Mouse (Mus musculus): Measurements from ENCODE around the gene Rilpl1. TPM values are rescaled to one million over a fixed set of nuclear protein-coding genes. Genes with fewer than 3 reads are reported as not detected.
"Not testable (repeated sequence)": the region's sequence is repeated elsewhere in the genome, so short reads cannot be mapped to it uniquely, and the experiment has no call there.

The Rilpl1 gene
- polyA plus RNA-seq, 1 experiment from 2014 or later = 27.7 TPM

DNA sequence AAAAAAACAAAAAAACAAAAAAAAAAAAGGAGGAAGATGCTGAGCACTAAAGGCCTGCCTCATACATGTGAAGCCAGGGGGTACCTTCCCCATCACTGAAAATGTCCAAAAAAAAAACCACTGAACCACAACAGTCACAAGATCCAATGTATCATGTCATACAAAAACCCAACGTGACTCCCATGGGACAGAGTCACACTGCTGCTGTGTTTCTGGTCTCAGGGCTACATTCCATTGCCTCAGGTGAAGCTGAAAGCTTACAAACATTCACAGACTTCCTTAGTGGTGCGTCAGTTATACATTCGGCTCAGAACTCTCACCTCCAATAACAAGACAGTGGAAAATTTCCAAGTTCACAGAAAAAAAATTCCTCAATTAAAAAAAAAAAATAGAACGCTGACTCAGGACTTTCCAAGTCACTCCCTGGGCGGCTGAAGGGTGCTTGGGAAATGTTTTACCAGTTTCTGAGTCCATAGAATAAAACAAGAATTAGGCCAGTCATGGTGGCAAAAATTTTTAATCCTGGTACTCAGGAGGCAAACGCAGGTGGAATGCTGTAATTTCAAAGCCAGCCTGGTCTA is 60.5 kb downstream of the Rilpl1 start:
- Histone ChIP-seq H3K4me2 (ENCODE audit: low read depth, low read length) (no peak overlapping the region), H3K36me3 (ENCODE audit: control insufficient read depth, insufficient read depth) (peaks cover 13% of the 10 kb centered on the region)
- WGBS = 78% methylated on average over 6 of the region's 6 CpGs

DNA sequence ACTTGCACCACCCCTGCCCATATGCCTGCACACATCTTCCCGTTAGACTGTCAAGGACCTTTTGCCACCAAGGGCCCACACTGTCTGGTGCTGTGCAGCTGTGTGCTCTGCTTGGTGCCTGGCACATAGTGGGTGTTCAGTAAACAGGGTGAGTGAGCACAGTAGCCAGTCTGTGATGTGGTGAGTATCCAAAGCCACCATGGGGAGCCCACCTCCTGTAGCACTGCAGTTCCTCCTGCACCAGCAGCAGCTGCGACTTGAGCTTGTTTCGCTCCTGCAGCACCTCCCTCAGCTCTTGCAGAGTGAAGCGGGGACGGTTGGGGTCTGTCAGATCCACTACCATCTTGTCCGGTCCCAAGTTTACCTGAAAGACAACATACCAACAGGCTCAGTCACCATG is 61.7 kb downstream of the Rilpl1 start:
- no peak overlapping the region for H3K9ac ChIP-seq (ENCODE audit: low read length)
- H3K36me3 ChIP-seq (ENCODE audit: control insufficient read depth, insufficient read depth) = peaks cover 13% of the 10 kb centered on the region
- no peak overlapping the region for H3K4me2 ChIP-seq (ENCODE audit: low read depth, low read length)
- ATAC-seq (replicated peaks; ENCODE audit: extremely low read depth, insufficient read depth, low FRiP score) = no peak
- no peaks in the 10 kb centered on the region for H3K4me1 ChIP-seq (ENCODE audit: control insufficient read depth, insufficient read depth, low read length)
- no peak overlapping the region for H3K4me3 ChIP-seq (ENCODE audit: low read length)
- H3K27ac ChIP-seq (ENCODE audit: low read length) = no peak overlapping the region
- WGBS = 88% methylated on average over 6 of the region's 6 CpGs
- H3K9me3 ChIP-seq (replicated peaks; ENCODE audit: control insufficient read depth, low read length) = no peaks in the 10 kb centered on the region
- no peaks in the 10 kb centered on the region for H3K27me3 ChIP-seq (ENCODE audit: control insufficient read depth, insufficient read depth, low read length)

More for the DNA sequence above, 60.5 kb downstream of the Rilpl1 start:
- H3K4me1 ChIP-seq (ENCODE audit: control insufficient read depth, insufficient read depth, low read length) = no peaks in the 10 kb centered on the region; the same call in none of the 2 replicates
- H3K4me3 ChIP-seq (ENCODE audit: low read length) = no peak overlapping the region
- no peaks in the 10 kb centered on the region for H3K27me3 ChIP-seq (ENCODE audit: control insufficient read depth, insufficient read depth, low read length)
- ATAC-seq (replicated peaks; ENCODE audit: extremely low read depth, insufficient read depth, low FRiP score) = no peak
- H3K9ac ChIP-seq (ENCODE audit: low read length) = no peak overlapping the region
- H3K27ac ChIP-seq (ENCODE audit: low read length) = no peak overlapping the region
- no peaks in the 10 kb centered on the region for H3K9me3 ChIP-seq (replicated peaks; ENCODE audit: control insufficient read depth, low read length)

DNA sequence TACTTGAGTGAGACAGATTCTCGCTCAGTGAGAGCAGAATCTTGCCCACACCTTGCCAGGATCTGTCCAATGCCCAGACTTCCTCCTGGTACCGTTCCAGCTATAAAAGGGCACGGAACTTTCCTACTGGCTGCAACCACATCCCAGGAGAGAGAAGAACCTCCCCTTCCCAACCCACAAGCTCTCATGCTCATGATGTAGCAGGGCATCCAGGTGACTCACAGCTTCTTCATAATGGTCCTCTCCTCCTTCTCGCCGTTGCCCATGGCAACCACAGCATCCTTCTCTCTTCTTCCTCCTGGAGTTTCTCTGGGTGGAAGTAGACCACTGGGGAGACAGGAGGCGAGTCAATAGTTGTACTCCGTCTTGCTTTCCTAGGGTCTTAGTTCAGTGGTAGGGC is 62.8 kb downstream of the Rilpl1 start:
- Histone ChIP-seq H3K4me3 (ENCODE audit: low read length) (no peak overlapping the region), H3K4me1 (ENCODE audit: control insufficient read depth, insufficient read depth, low read length) (no peaks in the 10 kb centered on the region), H3K27me3 (ENCODE audit: control insufficient read depth, insufficient read depth, low read length) (no peaks in the 10 kb centered on the region), H3K9me3 (replicated peaks; ENCODE audit: control insufficient read depth, low read length) (no peaks in the 10 kb centered on the region), H3K4me2 (ENCODE audit: low read depth, low read length) (no peak overlapping the region), H3K27ac (ENCODE audit: low read length) (no peak overlapping the region), H3K36me3 (ENCODE audit: control insufficient read depth, insufficient read depth) (peaks cover 14% of the 10 kb centered on the region), H3K9ac (ENCODE audit: low read length) (no peak overlapping the region)
- 86% methylated on average over 7 of the region's 7 CpGs for WGBS
- no peak for ATAC-seq (replicated peaks; ENCODE audit: extremely low read depth, insufficient read depth, low FRiP score)

DNA sequence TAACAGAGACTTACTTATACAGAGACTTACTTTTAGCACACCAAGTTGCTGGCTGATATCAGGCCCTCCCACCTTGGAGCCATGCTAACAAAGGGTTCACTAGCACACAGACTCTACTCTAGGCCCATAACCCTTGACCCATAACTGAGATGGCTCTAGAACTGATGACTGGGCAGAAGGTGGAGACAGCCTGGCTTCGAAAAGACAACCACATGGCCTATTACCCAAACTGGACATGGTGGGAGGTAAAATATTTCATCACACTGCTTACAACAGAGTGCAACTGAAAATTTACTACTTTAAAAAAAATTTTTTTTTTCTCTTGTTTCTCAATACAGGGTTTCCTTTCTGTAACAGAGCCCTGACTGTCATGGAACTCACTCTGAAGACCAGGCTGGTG is 63.4 kb downstream of the Rilpl1 start:
- H3K27ac ChIP-seq (ENCODE audit: low read length) = no peak overlapping the region

DNA sequence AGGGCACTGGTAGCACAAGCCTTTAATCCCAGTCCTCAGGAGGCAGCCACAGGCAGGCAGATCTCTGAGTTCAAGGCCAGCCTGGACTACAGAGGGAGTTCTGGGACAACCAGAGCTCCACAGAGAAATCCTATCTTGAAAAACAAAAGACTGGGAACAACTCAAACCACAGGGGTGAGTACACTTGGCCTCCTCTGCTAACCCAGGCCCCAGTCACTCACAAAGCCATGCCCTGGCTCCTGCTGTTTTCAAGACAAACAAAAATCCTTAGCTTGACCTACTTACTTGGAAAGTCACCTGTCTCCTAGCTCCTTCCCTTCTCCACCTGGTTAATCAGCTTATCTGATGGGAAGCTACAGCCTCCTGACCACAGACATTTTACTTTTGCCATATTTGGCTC is 66.3 kb downstream of the Rilpl1 start:
- Histone ChIP-seq H3K4me1 (ENCODE audit: control insufficient read depth, insufficient read depth, low read length) (no peaks in the 10 kb centered on the region), H3K4me3 (ENCODE audit: low read length) (no peak overlapping the region), H3K36me3 (ENCODE audit: control insufficient read depth, insufficient read depth) (peaks cover 35% of the 10 kb centered on the region), H3K27ac (ENCODE audit: low read length) (no peak overlapping the region), H3K27me3 (ENCODE audit: control insufficient read depth, insufficient read depth, low read length) (no peaks in the 10 kb centered on the region), H3K4me2 (ENCODE audit: low read depth, low read length) (no peak overlapping the region), H3K9ac (ENCODE audit: low read length) (no peak overlapping the region), H3K9me3 (replicated peaks; ENCODE audit: control insufficient read depth, low read length) (no peaks in the 10 kb centered on the region)
- no peak for ATAC-seq (replicated peaks; ENCODE audit: extremely low read depth, insufficient read depth, low FRiP score)

More for the DNA sequence above, 63.4 kb downstream of the Rilpl1 start:
- Histone ChIP-seq H3K4me1 (ENCODE audit: control insufficient read depth, insufficient read depth, low read length) (no peaks in the 10 kb centered on the region), H3K36me3 (ENCODE audit: control insufficient read depth, insufficient read depth) (peaks cover 19% of the 10 kb centered on the region), H3K9me3 (replicated peaks; ENCODE audit: control insufficient read depth, low read length) (no peaks in the 10 kb centered on the region), H3K4me3 (ENCODE audit: low read length) (no peak overlapping the region), H3K4me2 (ENCODE audit: low read depth, low read length) (no peak overlapping the region), H3K27me3 (ENCODE audit: control insufficient read depth, insufficient read depth, low read length) (no peaks in the 10 kb centered on the region), H3K9ac (ENCODE audit: low read length) (no peak overlapping the region)
- WGBS = 83% methylated on average over 1 of the region's 1 CpGs
- ATAC-seq (replicated peaks; ENCODE audit: extremely low read depth, insufficient read depth, low FRiP score) = no peak

DNA sequence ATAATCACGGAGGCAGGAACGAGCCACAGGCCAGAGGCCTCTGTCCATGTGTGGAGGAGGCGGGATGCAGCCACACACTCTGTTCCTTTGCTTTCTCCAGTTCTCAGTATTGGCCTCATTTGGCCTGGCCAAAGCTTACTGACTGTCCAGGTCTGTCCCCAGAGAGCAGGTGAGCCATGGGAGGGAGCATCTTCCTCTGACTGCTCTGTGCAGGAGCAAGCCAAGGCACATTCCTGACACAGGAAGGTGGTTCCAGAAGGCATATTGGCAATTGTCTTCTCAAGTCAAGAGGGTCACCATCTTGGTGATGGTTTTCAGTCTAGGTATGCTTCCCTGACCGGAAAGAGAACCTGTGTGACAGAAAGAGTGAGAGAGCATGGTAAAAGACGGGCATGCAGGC is 67.7 kb downstream of the Rilpl1 start:
- H3K4me1 ChIP-seq (ENCODE audit: control insufficient read depth, insufficient read depth, low read length) = no peaks in the 10 kb centered on the region
- H3K4me3 ChIP-seq (ENCODE audit: low read length) = no peak overlapping the region
- H3K9me3 ChIP-seq (replicated peaks; ENCODE audit: control insufficient read depth, low read length) = no peaks in the 10 kb centered on the region
- H3K27me3 ChIP-seq (ENCODE audit: control insufficient read depth, insufficient read depth, low read length) = no peaks in the 10 kb centered on the region
- WGBS = 75% methylated on average over 5 of the region's 5 CpGs
- peaks cover 43% of the 10 kb centered on the region for H3K36me3 ChIP-seq (ENCODE audit: control insufficient read depth, insufficient read depth)
- no peak overlapping the region for H3K9ac ChIP-seq (ENCODE audit: low read length)
- H3K27ac ChIP-seq (ENCODE audit: low read length) = no peak overlapping the region
- no peak for ATAC-seq (replicated peaks; ENCODE audit: extremely low read depth, insufficient read depth, low FRiP score)
- H3K4me2 ChIP-seq (ENCODE audit: low read depth, low read length) = no peak overlapping the region

DNA sequence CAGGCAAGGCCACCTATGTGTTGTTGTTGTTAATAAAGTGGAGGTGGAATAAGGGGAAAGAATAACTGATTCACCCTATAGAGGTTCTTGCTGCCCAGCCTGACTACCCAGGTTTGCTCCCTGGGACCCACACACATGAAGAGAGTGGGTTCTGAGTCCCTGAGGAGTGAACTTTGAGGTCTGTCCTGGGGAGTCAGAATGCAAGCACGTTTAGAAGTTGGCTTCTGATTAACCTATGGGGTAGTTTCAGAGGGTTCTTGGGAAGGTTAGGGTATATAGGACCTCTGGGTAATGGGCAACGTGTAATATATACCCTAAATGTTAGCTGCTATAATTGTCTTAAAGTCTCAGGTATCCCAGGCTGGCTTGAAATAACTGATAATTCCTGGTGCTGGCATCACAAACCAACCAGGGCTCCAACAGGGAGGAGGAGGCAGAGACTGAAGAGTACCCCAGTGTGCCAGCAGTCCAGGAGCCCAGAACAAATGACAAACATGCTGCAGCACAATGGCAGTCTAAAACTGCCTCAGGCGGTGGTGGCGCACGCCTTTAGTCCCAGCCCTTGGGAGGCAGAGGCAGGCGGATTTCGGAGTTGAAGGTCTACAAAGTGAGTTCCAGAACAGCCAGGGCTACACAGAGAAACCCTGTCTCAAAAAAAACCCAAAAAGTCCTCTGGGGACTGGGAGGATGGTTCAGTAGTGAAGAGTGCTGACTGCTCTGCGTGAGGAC is 68.7 kb downstream of the Rilpl1 start:
- H3K4me2 ChIP-seq (ENCODE audit: low read depth, low read length) = no peak overlapping the region
- peaks cover 47% of the 10 kb centered on the region for H3K36me3 ChIP-seq (ENCODE audit: control insufficient read depth, insufficient read depth)
- no peak overlapping the region for H3K9ac ChIP-seq (ENCODE audit: low read length)
- no peaks in the 10 kb centered on the region for H3K9me3 ChIP-seq (replicated peaks; ENCODE audit: control insufficient read depth, low read length)
- H3K4me1 ChIP-seq (ENCODE audit: control insufficient read depth, insufficient read depth, low read length) = no peaks in the 10 kb centered on the region
- no peak for ATAC-seq (replicated peaks; ENCODE audit: extremely low read depth, insufficient read depth, low FRiP score)
- no peak overlapping the region for H3K27ac ChIP-seq (ENCODE audit: low read length)
- no peaks in the 10 kb centered on the region for H3K27me3 ChIP-seq (ENCODE audit: control insufficient read depth, insufficient read depth, low read length)
- WGBS = 88% methylated on average over 8 of the region's 8 CpGs
- no peak overlapping the region for H3K4me3 ChIP-seq (ENCODE audit: low read length)

DNA sequence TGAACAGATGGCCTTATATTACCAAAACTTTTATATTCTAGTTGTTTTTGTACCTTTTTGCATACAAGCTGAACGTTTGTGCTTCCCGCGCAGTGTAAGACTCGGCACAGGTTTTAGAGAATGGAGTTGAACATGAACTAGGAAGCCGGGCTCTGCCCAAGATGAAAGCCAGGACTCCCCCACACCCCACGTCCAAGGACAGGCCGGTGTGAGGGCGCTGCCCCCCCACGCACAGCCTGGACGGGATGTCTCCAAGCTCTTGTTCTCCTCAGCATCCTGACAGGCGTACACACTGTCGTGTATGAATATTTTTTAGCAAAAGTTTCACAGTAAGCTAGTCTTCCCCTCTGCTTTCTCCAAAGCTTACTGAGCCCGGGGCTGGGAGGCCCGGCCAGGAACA is 70.3 kb downstream of the Rilpl1 start:
- not testable (repeated sequence) for ATAC-seq (replicated peaks; ENCODE audit: extremely low read depth, insufficient read depth, low FRiP score); H3K9ac ChIP-seq (ENCODE audit: low read length); H3K9me3 ChIP-seq (replicated peaks; ENCODE audit: control insufficient read depth, low read length); H3K4me1 ChIP-seq (ENCODE audit: control insufficient read depth, insufficient read depth, low read length); H3K27me3 ChIP-seq (ENCODE audit: control insufficient read depth, insufficient read depth, low read length); H3K4me3 ChIP-seq (ENCODE audit: low read length); H3K4me2 ChIP-seq (ENCODE audit: low read depth, low read length); H3K27ac ChIP-seq (ENCODE audit: low read length)
- peaks cover 54% of the 10 kb centered on the region for H3K36me3 ChIP-seq (ENCODE audit: control insufficient read depth, insufficient read depth)
- 89% methylated on average over 14 of the region's 14 CpGs for WGBS

DNA sequence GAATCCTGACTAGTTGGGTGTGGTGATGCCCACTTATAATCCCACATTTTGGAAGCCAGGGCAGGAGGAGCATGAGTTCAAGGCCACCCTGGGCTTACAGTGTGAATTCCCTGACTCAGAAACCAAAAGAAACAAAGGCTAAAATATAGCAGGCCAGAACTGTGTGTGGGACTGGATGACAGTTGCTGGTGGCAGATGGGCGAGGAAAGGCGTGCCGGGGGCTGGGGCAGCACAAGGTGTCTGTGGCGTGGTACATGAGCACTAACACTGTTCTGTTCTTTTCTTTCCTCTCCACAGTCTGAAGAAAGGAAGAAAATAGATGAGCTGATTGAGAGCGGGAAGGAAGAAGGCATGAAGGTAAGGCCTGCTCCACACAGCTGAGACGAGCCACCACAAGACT is 74.4 kb downstream of the Rilpl1 start:
- Histone ChIP-seq H3K27ac (ENCODE audit: low read length) (no peak overlapping the region), H3K9me3 (replicated peaks; ENCODE audit: control insufficient read depth, low read length) (no peaks in the 10 kb centered on the region), H3K4me2 (ENCODE audit: low read depth, low read length) (no peak overlapping the region), H3K27me3 (ENCODE audit: control insufficient read depth, insufficient read depth, low read length) (no peaks in the 10 kb centered on the region), H3K4me1 (ENCODE audit: control insufficient read depth, insufficient read depth, low read length) (0 out of 2 replicates have a peak, but pooled peaks cover 6% of the 10 kb centered on the region), H3K36me3 (ENCODE audit: control insufficient read depth, insufficient read depth) (peaks cover 63% of the 10 kb centered on the region), H3K4me3 (ENCODE audit: low read length) (no peak overlapping the region), H3K9ac (ENCODE audit: low read length) (no peak overlapping the region)
- ATAC-seq (replicated peaks; ENCODE audit: extremely low read depth, insufficient read depth, low FRiP score) = no peak
- WGBS = 91% methylated on average over 6 of the region's 6 CpGs
